Mouse (Mus musculus) olfactory bulb, adult 2 months (tissue): ENCODE results near the gene Dync1li1. TPM values are rescaled to one million over a fixed set of nuclear protein-coding genes. Genes with fewer than 3 reads are reported as not detected.

Experiments
- H3K27ac ChIP-seq: fragments of 200-500 bp; 2 replicates; pipeline ENCODE4 v1.5.1; 2012; ENCODE audit warnings: low read depth, low read length; ENCODE audit not compliant: insufficient read depth
- H3K4me1 ChIP-seq: fragments of 200-500 bp; 2 replicates; pipeline ENCODE4 v1.6.1; 2012; ENCODE audit warnings: low read length; ENCODE audit not compliant: control insufficient read depth, insufficient read depth
- H3K4me3 ChIP-seq: fragments of 200-500 bp; 2 replicates; pipeline ENCODE4 v1.5.1; 2012; ENCODE audit warnings: mild to moderate bottlenecking, low read depth, low read length, moderate library complexity; ENCODE audit not compliant: insufficient read depth
- CTCF ChIP-seq: fragments of 200-500 bp; IDR thresholded peaks from 2 replicates; pipeline ENCODE4 v1.5.1; 2012; ENCODE audit warnings: low read depth, mild to moderate bottlenecking, low read length, moderate library complexity; ENCODE audit not compliant: insufficient read depth
- POLR2A ChIP-seq: fragments of 200-500 bp; IDR thresholded peaks from 2 replicates; pipeline ENCODE4 v1.6.1; 2012; ENCODE audit warnings: mild to moderate bottlenecking, low read depth, low read length, moderate library complexity; ENCODE audit not compliant: insufficient read depth
- WGBS: fragments of 180-500 bp; shearing (Covaris S2); methylation state at CpG from one replicate; pipeline ENCODE4 v1.1.7; 2018; 5-methylcytosine and 5-hydroxymethylcytosine counted together
- polyA plus RNA-seq: library from polyadenylated mRNA; stranded (reverse); fragments of >200 nt; gene quantifications from 2 replicates; pipeline ENCODE4 v1.2.4, GENCODE M21; 2012; ENCODE audit warnings: low replicate concordance; ENCODE audit not compliant: missing spikeins, insufficient read depth, insufficient read length

Dync1li1 gene
- polyA plus RNA-seq, 1 experiment = not detected

- TF ChIP-seq POLR2A (no peak), CTCF (no peak)
- H3K27ac ChIP-seq = no peak overlapping the region
- H3K4me1 ChIP-seq = peaks cover 4% of the 10 kb centered on the region
- 73% methylated on average over 21 of the region's 21 CpGs for WGBS
- H3K4me3 ChIP-seq = no peak overlapping the region
Observed at GRCm38 (mm10) chr9:114650938-114651634, 37.5 kb upstream of the Dync1li1 start.

DNA sequence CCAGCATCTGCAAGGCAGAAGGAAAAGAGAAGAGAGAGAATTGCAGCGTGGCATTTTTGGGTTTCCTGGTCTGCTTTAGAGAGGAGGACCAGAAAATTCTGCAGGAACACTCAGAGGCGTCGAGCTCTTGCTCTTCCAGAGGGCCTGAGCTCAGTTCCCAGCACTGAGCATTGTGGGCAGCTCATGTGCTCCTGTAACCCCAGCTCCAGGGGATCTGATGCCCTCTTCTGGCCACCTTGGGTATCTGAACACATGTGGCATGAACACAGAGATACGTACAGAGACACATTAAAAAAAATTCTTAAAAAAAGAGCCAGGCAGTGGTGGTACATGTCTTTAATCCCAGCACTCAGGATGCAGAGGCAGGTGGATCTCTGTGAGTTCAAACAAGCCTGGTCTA, 33.2 kb upstream of the Dync1li1 start:
- H3K4me3 ChIP-seq = no peak overlapping the region
- H3K27ac ChIP-seq = no peak overlapping the region
- H3K4me1 ChIP-seq = no peaks in the 10 kb centered on the region
- 85% methylated on average over 4 of the region's 4 CpGs for WGBS
- TF ChIP-seq CTCF (no peak), POLR2A (no peak)

DNA sequence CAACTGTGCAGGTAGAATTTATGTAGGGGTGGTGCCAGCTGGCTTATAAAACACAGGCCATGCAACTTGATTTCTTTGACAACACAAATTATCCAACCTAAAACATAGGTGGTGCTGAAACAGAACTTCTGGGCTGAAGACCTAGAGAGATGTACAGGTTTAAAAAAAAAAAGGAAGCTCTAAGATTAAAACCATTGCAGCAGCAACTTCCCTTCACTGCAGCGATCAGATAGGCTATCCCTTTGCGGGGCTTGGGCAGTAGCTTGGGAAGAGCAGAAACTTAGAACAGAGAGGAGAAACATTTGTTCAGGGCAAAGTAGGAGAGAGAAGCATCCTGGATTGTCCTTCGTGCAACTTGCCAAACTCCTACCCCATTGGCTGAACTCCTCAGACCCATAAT, 31.9 kb upstream of the Dync1li1 start:
- H3K27ac ChIP-seq = no peak overlapping the region
- WGBS = 84% methylated on average over 3 of the region's 3 CpGs
- no peak overlapping the region for H3K4me3 ChIP-seq
- H3K4me1 ChIP-seq = no peaks in the 10 kb centered on the region
- TF ChIP-seq POLR2A = no peak
- TF ChIP-seq CTCF = no peak

DNA sequence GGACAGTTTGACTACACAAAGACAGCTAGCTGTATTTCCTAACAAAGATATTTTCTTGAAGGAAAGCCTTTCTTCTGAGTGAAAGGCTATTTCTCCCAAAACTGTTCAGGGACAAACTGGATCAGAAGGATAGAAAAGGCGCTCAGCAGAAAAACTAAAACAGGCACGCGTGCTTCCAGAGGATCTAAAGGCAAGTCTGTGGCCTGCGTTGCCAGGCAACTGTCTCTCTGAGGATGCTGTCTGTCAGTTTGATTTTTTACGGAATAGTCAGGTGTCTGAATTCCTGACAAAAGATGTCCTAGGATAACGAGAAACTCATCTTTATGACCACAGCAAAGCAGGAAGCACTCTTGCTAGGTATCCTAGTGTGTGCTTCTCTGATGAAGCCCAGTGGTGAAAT, 28.1 kb upstream of the Dync1li1 start:
- TF ChIP-seq CTCF (no peak), POLR2A (no peak)
- Histone ChIP-seq H3K27ac (no peak overlapping the region), H3K4me1 (peaks cover 7% of the 10 kb centered on the region), H3K4me3 (no peak overlapping the region)
- 87% methylated on average over 6 of the region's 6 CpGs for WGBS

- no peak for TF ChIP-seq CTCF
- no peak for TF ChIP-seq POLR2A
- H3K4me1 ChIP-seq = peaks cover 7% of the 10 kb centered on the region
- H3K27ac ChIP-seq = no peak overlapping the region
- no peak overlapping the region for H3K4me3 ChIP-seq
- 83% methylated on average over 6 of the region's 6 CpGs for WGBS
Observed at GRCm38 (mm10) chr9:114660983-114661382, 27.6 kb upstream of the Dync1li1 start.

DNA sequence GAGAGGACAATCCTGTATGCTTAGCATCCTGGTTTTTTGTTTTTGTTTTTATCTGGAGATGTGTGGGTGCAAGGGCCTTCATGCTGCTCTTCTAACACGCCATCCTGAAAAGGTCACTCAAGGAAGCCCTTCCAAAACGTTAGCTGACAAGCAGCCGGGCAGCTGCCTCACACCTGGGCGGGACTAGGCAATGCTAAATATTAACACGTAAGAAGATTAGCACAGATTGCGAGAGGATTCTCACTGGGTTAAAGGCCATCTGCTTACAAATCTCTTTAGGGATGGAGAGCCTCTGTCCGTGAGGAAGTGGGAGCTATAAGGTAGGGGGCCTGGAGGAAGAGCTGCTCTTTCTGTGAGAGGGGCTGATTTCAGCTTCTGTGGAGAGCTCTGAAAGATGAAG, 26.6 kb upstream of the Dync1li1 start:
- Histone ChIP-seq H3K27ac (no peak overlapping the region), H3K4me3 (no peak overlapping the region), H3K4me1 (peaks cover 7% of the 10 kb centered on the region)
- 83% methylated on average over 7 of the region's 7 CpGs for WGBS
- no peak for TF ChIP-seq POLR2A
- no peak for TF ChIP-seq CTCF

DNA sequence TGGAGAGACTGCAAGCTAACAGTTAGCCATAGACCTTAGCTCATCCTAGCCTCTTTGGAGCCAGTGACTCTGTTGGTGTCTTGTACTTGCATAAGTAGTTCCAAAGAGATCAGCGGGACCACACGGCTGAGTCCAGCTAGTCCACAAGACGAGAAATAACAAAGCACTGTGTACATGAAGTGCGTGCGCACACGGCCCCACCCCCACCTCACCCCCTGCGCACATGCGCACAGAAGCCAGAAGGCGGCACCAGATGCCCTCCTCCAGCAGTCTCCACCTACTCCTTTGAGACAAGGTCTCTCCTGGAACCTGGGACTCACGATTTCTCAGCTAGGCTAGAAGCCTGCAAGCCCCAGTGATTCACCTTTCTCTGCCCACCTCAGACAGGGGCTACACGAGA, 24.8 kb upstream of the Dync1li1 start:
- 85% methylated on average over 11 of the region's 11 CpGs for WGBS
- H3K4me1 ChIP-seq = peaks cover 7% of the 10 kb centered on the region
- TF ChIP-seq POLR2A (no peak), CTCF (no peak)
- no peak overlapping the region for H3K27ac ChIP-seq
- H3K4me3 ChIP-seq = no peak overlapping the region

DNA sequence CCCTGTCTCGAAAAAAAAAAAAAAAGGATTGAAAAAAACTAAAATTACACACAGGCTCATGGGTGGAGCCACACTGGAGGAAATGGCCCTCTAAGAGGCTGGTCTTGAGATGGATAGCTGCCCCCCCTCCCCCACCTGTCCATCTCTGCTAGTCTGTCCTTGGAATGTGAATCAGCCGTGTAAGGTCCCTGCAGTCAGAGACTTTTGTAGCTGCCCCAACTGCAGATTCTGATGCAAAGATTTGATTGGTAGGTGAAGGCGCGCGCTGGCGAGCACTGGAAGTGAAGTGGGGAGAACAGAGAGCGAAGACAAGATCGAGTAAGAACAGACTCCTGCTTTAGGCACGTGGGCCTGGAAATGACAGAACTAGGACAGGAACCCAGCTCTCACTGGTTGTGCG, 21.7 kb upstream of the Dync1li1 start:
- TF ChIP-seq POLR2A = no peak
- no peak for TF ChIP-seq CTCF
- 98% methylated on average over 10 of the region's 10 CpGs for WGBS
- Histone ChIP-seq H3K4me1 (peaks cover 7% of the 10 kb centered on the region), H3K27ac (no peak overlapping the region), H3K4me3 (no peak overlapping the region)

DNA sequence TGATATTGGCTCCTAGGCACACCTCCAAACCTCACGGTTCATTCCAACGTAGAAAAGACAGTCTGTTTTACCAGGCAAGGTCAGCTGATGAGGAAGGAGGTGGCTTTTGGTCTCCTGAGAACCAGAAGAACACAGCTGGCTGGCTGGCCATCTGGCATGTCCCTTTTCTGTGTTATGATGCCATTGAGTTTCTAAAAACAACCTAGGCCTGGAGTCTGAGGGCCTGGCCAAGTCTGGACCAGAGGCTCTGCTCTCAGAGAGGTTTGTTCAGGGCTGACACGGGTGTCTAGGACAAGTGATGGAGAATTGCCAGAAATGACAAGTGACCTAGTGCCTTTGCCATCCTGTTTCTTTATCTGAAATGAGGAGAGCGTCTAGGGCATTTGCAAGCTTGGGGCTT, 20.5 kb upstream of the Dync1li1 start:
- no peak overlapping the region for H3K4me3 ChIP-seq
- H3K4me1 ChIP-seq = peaks cover 10% of the 10 kb centered on the region
- no peak for TF ChIP-seq POLR2A
- no peak for TF ChIP-seq CTCF
- H3K27ac ChIP-seq = no peak overlapping the region
- 82% methylated on average over 4 of the region's 4 CpGs for WGBS

DNA sequence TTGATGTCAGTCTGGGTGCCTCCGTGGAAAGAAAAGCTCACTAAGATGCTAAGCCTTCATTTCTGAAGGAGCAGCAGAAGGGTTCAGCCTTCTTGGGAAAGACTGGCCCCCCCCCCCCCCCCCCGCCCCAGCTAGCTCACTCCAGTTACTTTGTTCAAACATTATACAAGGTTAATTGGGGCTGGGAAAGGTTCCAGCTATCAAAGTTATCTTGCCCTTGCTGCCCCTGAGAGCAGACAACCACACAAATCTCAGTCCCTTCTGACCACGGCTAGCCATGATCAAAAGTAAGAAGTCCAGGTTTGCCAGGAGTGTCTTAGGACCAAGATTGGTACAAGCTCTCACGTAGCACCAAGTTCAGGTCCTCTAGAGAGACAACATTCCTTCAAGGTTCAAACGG, 19.6 kb upstream of the Dync1li1 start:
- no peak overlapping the region for H3K4me3 ChIP-seq
- peaks cover 13% of the 10 kb centered on the region for H3K4me1 ChIP-seq
- H3K27ac ChIP-seq = no peak overlapping the region
- TF ChIP-seq CTCF = no peak
- no peak for TF ChIP-seq POLR2A
- WGBS = 70% methylated on average over 5 of the region's 5 CpGs
